ENCODE assay signal across 10 mouse cellular contexts in genomic region chr16:10446573-10447263, GRCm38 (mm10). TPM values are rescaled to one million over a fixed set of nuclear protein-coding genes. Genes with fewer than 3 reads are reported as not detected.
DNase-seq lines count a peak whose midpoint lies in the region; ATAC-seq and TF ChIP-seq lines count a peak whose summit lies in the region.
"Had no signal": no experiment of that assay in that cellular context is flagged by ENCODE, and none has a peak within 500 bp of the region (broad histone marks: within the 10 kb centered on the region; RNA-seq: fewer than 3 reads in every experiment).

No protein-coding gene starts in this region.

- DNase-seq in gastrocnemius, adult 2 months = no peak
- DNase-seq in gastrocnemius, postnatal 14 days = no peak
- peak; percentile 28 for DNase-seq in midbrain, embryonic 10.5 days (ENCODE audit: low spot score)
- no peak for DNase-seq in thymus, postnatal 4 days
- DNase-seq in layer of hippocampus, postnatal 14 days (ENCODE audit: low spot score in 2 of 2) = no peak
- DNase-seq: spleen, adult 18-20 months had no signal

- TF ChIP-seq CTCF in gastrocnemius, adult 2 months (IDR thresholded peaks at IDR 0.05) = no peak
- TF ChIP-seq CTCF in ES-Bruce4 (IDR thresholded peaks at IDR 0.05; ENCODE audit: low read depth, low read length) = no peak

- no peak for TF ChIP-seq POLR2A in ES-Bruce4 (IDR thresholded peaks at IDR 0.05; ENCODE audit: insufficient read depth, low read length)

- H3K4me3 ChIP-seq in gastrocnemius, adult 2 months = peak overlapping the region; percentile 57
- H3K4me3 ChIP-seq in ES-Bruce4 (ENCODE audit: low read depth, low read length) = peak overlapping the region; percentile 60
- peak overlapping the region; percentile 69 for H3K4me3 ChIP-seq in forebrain, embryonic 13.5 days
- H3K4me3 ChIP-seq in midbrain, embryonic 10.5 days = peak overlapping the region; percentile 58

- no peak for TF ChIP-seq EP300 in ES-Bruce4 (IDR thresholded peaks at IDR 0.05; ENCODE audit: insufficient read depth, low read depth, low read length)

- H3K9me3 ChIP-seq in ES-Bruce4 (replicated peaks; ENCODE audit: control insufficient read depth, insufficient read depth, low read length, poor library complexity, severe bottlenecking) = no peaks in the 10 kb centered on the region
- no peaks in the 10 kb centered on the region for H3K9me3 ChIP-seq in forebrain, embryonic 13.5 days (replicated peaks)
- H3K9me3 ChIP-seq in midbrain, embryonic 10.5 days (replicated peaks) = no peaks in the 10 kb centered on the region

- no peaks in the 10 kb centered on the region for H3K4me1 ChIP-seq in ES-Bruce4 (ENCODE audit: control insufficient read depth, insufficient read depth, low read length)
- H3K4me1 ChIP-seq in forebrain, embryonic 13.5 days = peaks cover 31% of the 10 kb centered on the region
- peaks cover 25% of the 10 kb centered on the region for H3K4me1 ChIP-seq in midbrain, embryonic 10.5 days

- peak; percentile 82 for ATAC-seq in forebrain, embryonic 13.5 days
- no peak for ATAC-seq in monocyte, adult 5-6 weeks (replicated peaks; ENCODE audit: insufficient number of reproducible peaks, low FRiP score, low TSS enrichment, poor library complexity, severe bottlenecking)

- H3K36me3 ChIP-seq in ES-Bruce4 (ENCODE audit: control insufficient read depth, insufficient read depth, low read length, poor library complexity, severe bottlenecking) = no peaks in the 10 kb centered on the region
- H3K36me3 ChIP-seq in forebrain, embryonic 13.5 days (ENCODE audit: poor library complexity, severe bottlenecking) = 0 out of 2 replicates have a peak, but pooled peaks cover 8% of the 10 kb centered on the region
- H3K36me3 ChIP-seq in midbrain, embryonic 10.5 days = no peaks in the 10 kb centered on the region

- 14% methylated on average over 13 of the region's 13 CpGs for WGBS in forebrain, embryonic 13.5 days
- 16% methylated on average over 13 of the region's 13 CpGs for WGBS in midbrain, embryonic 10.5 days

- H3K27ac ChIP-seq in gastrocnemius, adult 2 months = no peak overlapping the region
- H3K27ac ChIP-seq in ES-Bruce4 (ENCODE audit: insufficient read depth, low read length) = 0 out of 2 replicates have a peak overlapping the region, but pooled peaks have one; percentile 3
- H3K27ac ChIP-seq in forebrain, embryonic 13.5 days = peak overlapping the region; percentile 89
- peak overlapping the region; percentile 87 for H3K27ac ChIP-seq in midbrain, embryonic 10.5 days (replicated peaks)

- H3K27me3 ChIP-seq in ES-Bruce4 (ENCODE audit: control insufficient read depth, insufficient read depth, low read length, poor library complexity, severe bottlenecking) = no peaks in the 10 kb centered on the region
- no peaks in the 10 kb centered on the region for H3K27me3 ChIP-seq in forebrain, embryonic 13.5 days
- H3K27me3 ChIP-seq in midbrain, embryonic 10.5 days (ENCODE audit: low read depth, poor library complexity, severe bottlenecking) = no peaks in the 10 kb centered on the region
- H3K27me3 ChIP-seq: CH12.LX had no signal

- H3K9ac ChIP-seq in ES-Bruce4 (ENCODE audit: low read depth, poor library complexity, severe bottlenecking) = no peak overlapping the region
- peak overlapping the region; percentile 80 for H3K9ac ChIP-seq in forebrain, embryonic 13.5 days

- H3K4me2 ChIP-seq in forebrain, embryonic 13.5 days = peak overlapping the region; percentile 84

- intact Hi-C loops in gastrocnemius, adult 2 months (cut with DNase I) = no loop called here
- intact Hi-C loops in gastrocnemius, postnatal 14 days (cut with DNase I; ENCODE audit: low total_unique reads) = no loop called here

RNA-seq across cellular contexts. Expression of gene Tvp23a, which starts 0.4 kb away (rescaled TPM):
- total RNA-seq in gastrocnemius, adult 2 months (2021) = under 1 TPM in 1 of 2 experiments, not detected in 1; 0.11 TPM
- total RNA-seq in gastrocnemius, postnatal 14 days (2021) = under 1 TPM; 0.69 to 0.80 TPM
- 1.8 and 2.1 TPM in 2 replicates for polyA plus RNA-seq in ES-Bruce4 (2011; ENCODE audit: insufficient read depth, insufficient read length, low read depth, missing spikeins)
- polyA plus RNA-seq in forebrain, embryonic 13.5 days (2015; fragmentation: Nextera tagmentation; extraction: Ambion mirVana) = 37.1 and 39.8 TPM in 2 replicates
- polyA plus RNA-seq in midbrain, embryonic 10.5 days (2016; fragmentation: Nextera tagmentation; extraction: Ambion mirVana) = 22.9 and 27.5 TPM in 2 replicates
- 0.19 to 0.29 TPM in 2 of 3 replicates, not detected in the other for total RNA-seq in monocyte, adult 5-6 weeks (2017)
- total RNA-seq in layer of hippocampus, postnatal 14 days (2021) = 10 to 100 TPM; 30.4 to 32.0 TPM

RNA-seq across cellular contexts. Expression of gene Ciita, which starts 33.1 kb away (rescaled TPM):
- total RNA-seq in gastrocnemius, adult 2 months (2021) = under 1 TPM; 0.11 to 0.15 TPM
- total RNA-seq in gastrocnemius, postnatal 14 days (2021) = under 1 TPM; 0.14 to 0.22 TPM
- not detected in 2 replicates for polyA plus RNA-seq in ES-Bruce4 (2011; ENCODE audit: insufficient read depth, insufficient read length, low read depth, missing spikeins)
- polyA plus RNA-seq in forebrain, embryonic 13.5 days (2015; fragmentation: Nextera tagmentation; extraction: Ambion mirVana) = 0.29 and 0.40 TPM in 2 replicates
- 0.16 and 0.22 TPM in 2 replicates for polyA plus RNA-seq in midbrain, embryonic 10.5 days (2016; fragmentation: Nextera tagmentation; extraction: Ambion mirVana)
- 8.5 to 13.2 TPM (median 12.3 TPM) in 3 replicates for total RNA-seq in monocyte, adult 5-6 weeks (2017)
- under 1 TPM in 1 of 2 experiments, not detected in 1; 0.38 TPM for total RNA-seq in layer of hippocampus, postnatal 14 days (2021)

RNA-seq across cellular contexts. Expression of gene Nubp1, which starts 35.0 kb away (rescaled TPM):
- 1 to 10 TPM; 6.2 to 6.3 TPM for total RNA-seq in gastrocnemius, adult 2 months (2021)
- total RNA-seq in gastrocnemius, postnatal 14 days (2021) = 1 to 10 TPM; 6.5 to 6.9 TPM
- polyA plus RNA-seq in ES-Bruce4 (2011; ENCODE audit: insufficient read depth, insufficient read length, low read depth, missing spikeins) = 25.7 and 34.4 TPM in 2 replicates
- polyA plus RNA-seq in forebrain, embryonic 13.5 days (2015; fragmentation: Nextera tagmentation; extraction: Ambion mirVana) = 51.9 and 56.4 TPM in 2 replicates
- 73.7 and 80.5 TPM in 2 replicates for polyA plus RNA-seq in midbrain, embryonic 10.5 days (2016; fragmentation: Nextera tagmentation; extraction: Ambion mirVana)
- 49.0 to 60.7 TPM (median 51.0 TPM) in 3 replicates for total RNA-seq in monocyte, adult 5-6 weeks (2017)
- total RNA-seq in layer of hippocampus, postnatal 14 days (2021) = 10 to 100 TPM; 13.4 to 14.9 TPM

RNA-seq across cellular contexts. Expression of gene Tekt5, which starts 51.4 kb away (rescaled TPM):
- total RNA-seq in gastrocnemius, adult 2 months (2021) = not detected
- total RNA-seq in gastrocnemius, postnatal 14 days (2021) = under 1 TPM in 1 of 2 experiments, not detected in 1; 0.18 TPM
- polyA plus RNA-seq in ES-Bruce4 (2011; ENCODE audit: insufficient read depth, insufficient read length, low read depth, missing spikeins) = 0.55 TPM in 1 of 2 replicates, not detected in the other
- 0.74 and 1.4 TPM in 2 replicates for polyA plus RNA-seq in forebrain, embryonic 13.5 days (2015; fragmentation: Nextera tagmentation; extraction: Ambion mirVana)
- polyA plus RNA-seq in midbrain, embryonic 10.5 days (2016; fragmentation: Nextera tagmentation; extraction: Ambion mirVana) = not detected in 2 replicates
- not detected in 3 replicates for total RNA-seq in monocyte, adult 5-6 weeks (2017)
- total RNA-seq in layer of hippocampus, postnatal 14 days (2021) = 1 to 10 TPM; 2.3 to 4.2 TPM
- total RNA-seq: CH12.LX had no signal

Comparison
In these comparisons a context has a peak if more than half of its experiments do, and no peak if none do; other contexts are left out.
1. RNA of gene Tvp23a, which starts 0.4 kb away (total RNA-seq): 30.4 to 32.0 TPM in layer of hippocampus, postnatal 14 days; 0.69 to 0.80 TPM in gastrocnemius, postnatal 14 days, 0.19 to 0.29 TPM in monocyte, adult 5-6 weeks and 0.11 TPM in gastrocnemius, adult 2 months; every median in the first group is over 10 times any median in the second.
2. Peak in every context shown above with its lines, with median percentiles within 50 percentile points of each other: H3K4me3 ChIP-seq.